Mouse (Mus musculus): Measurements from ENCODE around the gene Nfix. TPM values are rescaled to one million over a fixed set of nuclear protein-coding genes. Genes with fewer than 3 reads are reported as not detected.

The Nfix gene
- total RNA-seq, 2 experiments from 2014 or later, result 276 to 280 TPM

GRCm38 (mm10) chr8:84773833-84774232, 26.3 kb downstream of the Nfix start:
- intact Hi-C loops (cut with DNase I), result no loop called here

GRCm38 (mm10) chr8:84773304-84773703, 26.8 kb downstream of the Nfix start:
- intact Hi-C loops (cut with DNase I), result no loop called here
- no peak for DNase-seq

More at GRCm38 (mm10) chr8:84773833-84774232, 26.3 kb downstream of the Nfix start:
- DNase-seq, result peak; percentile 81 to 84

GRCm38 (mm10) chr8:84772628-84773027, 27.5 kb downstream of the Nfix start:
- intact Hi-C loops (cut with DNase I), result no loop called here
- DNase-seq, result no peak

GRCm38 (mm10) chr8:84771941-84772378, 28.2 kb downstream of the Nfix start:
- no peak for DNase-seq
- intact Hi-C loops (cut with DNase I), result no loop called here

- intact Hi-C loops (cut with DNase I), result no loop called here
- DNase-seq, result no peak
These were observed 29.0 kb downstream of the Nfix start for GRCm38 (mm10) chr8:84771000-84771687.

GRCm38 (mm10) chr8:84770100-84770953, 29.8 kb downstream of the Nfix start:
- no peak for DNase-seq
- intact Hi-C loops (cut with DNase I), result no loop called here

- DNase-seq, result no peak
- intact Hi-C loops (cut with DNase I), result no loop called here
These were observed 30.8 kb downstream of the Nfix start for GRCm38 (mm10) chr8:84769324-84769723.

GRCm38 (mm10) chr8:84768343-84769095, 31.6 kb downstream of the Nfix start:
- intact Hi-C loops (cut with DNase I), result no loop called here
- no peak for DNase-seq

GRCm38 (mm10) chr8:84767221-84767620, 32.9 kb downstream of the Nfix start:
- intact Hi-C loops (cut with DNase I), result no loop called here
- no peak for DNase-seq

GRCm38 (mm10) chr8:84766422-84766821, 33.7 kb downstream of the Nfix start:
- no peak for DNase-seq
- intact Hi-C loops (cut with DNase I), result no loop called here

- DNase-seq, result no peak
- intact Hi-C loops (cut with DNase I), result no loop called here
These were observed 34.5 kb downstream of the Nfix start for GRCm38 (mm10) chr8:84765629-84766028.

- intact Hi-C loops (cut with DNase I), result loop anchor here (5.0 kb wide), 1 partner anchor 32 kb away; no protein-coding TSS in a partner anchor
- DNase-seq, result no peak
These were observed 35.2 kb downstream of the Nfix start for GRCm38 (mm10) chr8:84764870-84765495.

GRCm38 (mm10) chr8:84764100-84764499, 36.0 kb downstream of the Nfix start:
- intact Hi-C loops (cut with DNase I), result loop anchor here (5.0 kb wide), 1 partner anchor 33 kb away; no protein-coding TSS in a partner anchor
- no peak for DNase-seq

- no peak for DNase-seq
- intact Hi-C loops (cut with DNase I), result loop anchor here (5.0 kb wide), 1 partner anchor 36 kb away; no protein-coding TSS in a partner anchor
These were observed 39.2 kb downstream of the Nfix start for GRCm38 (mm10) chr8:84760901-84761300.

GRCm38 (mm10) chr8:84760405-84760805, 39.7 kb downstream of the Nfix start:
- intact Hi-C loops (cut with DNase I), result loop anchor here (5.0 kb wide), 1 partner anchor 37 kb away; no protein-coding TSS in a partner anchor
- no peak for DNase-seq

- DNase-seq, result no peak
- intact Hi-C loops (cut with DNase I), result loop anchor here (2.0 to 5.0 kb wide), 2 partner anchors 38 to 53 kb away; no protein-coding TSS in a partner anchor
These were observed 40.4 kb downstream of the Nfix start for GRCm38 (mm10) chr8:84759718-84760117.

GRCm38 (mm10) chr8:84759126-84759525, 41.0 kb downstream of the Nfix start:
- DNase-seq, result no peak
- intact Hi-C loops (cut with DNase I), result loop anchor here (2.0 kb wide), 1 partner anchor 54 kb away; no protein-coding TSS in a partner anchor

- no peak for DNase-seq
- intact Hi-C loops (cut with DNase I), result loop anchor here (2.0 kb wide), 1 partner anchor 54 kb away; no protein-coding TSS in a partner anchor
These were observed 41.8 kb downstream of the Nfix start for GRCm38 (mm10) chr8:84758308-84758707.

- intact Hi-C loops (cut with DNase I), result no loop called here
- DNase-seq, result no peak
These were observed 42.6 kb downstream of the Nfix start for GRCm38 (mm10) chr8:84757501-84757900.

Data from heart, postnatal 14 days (tissue).